Mouse (Mus musculus) lung, adult 2 months (tissue): ENCODE measurements at regions not wholly inside any gene's neighbourhood (a gene's known extent, or its start where the extent isn't known, plus 50 kb on each side); places are given as distances from the start of the nearest gene placed in this dataset.

ENCODE experiments used
- CTCF ChIP-seq: fragments of 200-500 bp; IDR thresholded peaks from 2 replicates; pipeline ENCODE4 v1.5.1; 2011; ENCODE audit warnings: mild to moderate bottlenecking, low read length, control low read depth; ENCODE audit not compliant: insufficient read depth
- POLR2A ChIP-seq: fragments of 200-500 bp; IDR thresholded peaks from 2 replicates; pipeline ENCODE4 v1.6.1; 2011; ENCODE audit warnings: low read depth, mild to moderate bottlenecking, control low read depth, low read length, borderline replicate concordance; ENCODE audit errors: extremely low read depth

DNA sequence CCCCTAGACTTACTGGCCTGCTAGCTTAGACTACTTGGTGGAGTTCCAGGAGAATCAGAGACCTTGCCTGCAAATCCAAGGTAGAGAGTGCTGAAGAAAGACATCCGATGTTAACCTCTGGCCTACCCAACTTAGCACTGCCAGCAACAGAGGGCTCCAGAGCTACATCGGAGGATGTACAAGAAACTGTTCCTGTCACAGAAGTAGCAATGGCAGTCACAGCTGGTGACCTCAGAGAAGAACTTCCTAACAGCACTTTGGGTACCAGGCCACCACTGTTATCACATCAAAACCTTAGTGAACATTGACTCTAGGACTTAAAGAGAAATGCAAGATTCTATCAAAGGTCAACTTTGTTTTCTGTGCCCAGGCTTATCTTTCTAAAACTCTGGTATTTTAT is 180.0 kb downstream of the Sox4 start:
- TF ChIP-seq CTCF = no peak
- no peak for TF ChIP-seq POLR2A
